Mouse (Mus musculus): ENCODE data around the gene Eng. TPM values are rescaled to one million over a fixed set of nuclear protein-coding genes. Genes with fewer than 3 reads are reported as not detected.

Gene Eng
- polyA plus RNA-seq, 1 experiment from 2014 or later = 83.8 TPM

DNA sequence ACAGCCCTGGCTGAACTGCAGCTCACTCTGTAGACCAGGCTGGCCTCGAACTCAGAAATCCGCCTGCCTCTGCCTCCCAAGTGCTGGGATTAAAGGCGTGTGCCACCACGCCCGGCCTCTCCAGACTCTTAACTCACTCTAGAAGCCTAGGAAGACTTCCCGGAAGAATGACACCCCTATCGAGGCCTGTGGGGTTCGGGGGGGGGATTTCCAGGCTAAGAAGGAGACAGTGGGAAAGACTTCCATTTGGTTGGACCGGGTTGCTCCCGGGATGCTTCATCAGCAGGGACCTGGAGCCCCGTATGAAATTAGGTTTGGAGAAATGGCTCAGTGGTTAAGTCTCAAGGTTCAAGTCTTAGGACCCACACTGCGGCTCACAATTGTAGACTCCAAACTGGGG, 48.3 kb downstream of the Eng start:
- Histone ChIP-seq H3K4me1 (peaks cover 21% of the 10 kb centered on the region), H3K27ac (replicated peaks) (peak overlapping the region; percentile 92), H3K9ac (peak overlapping the region; percentile 48; the same call in 1 of the 2 replicates), H3K4me3 (replicated peaks) (peak overlapping the region; percentile 88), H3K36me3 (0 out of 2 replicates have a peak, but pooled peaks cover 6% of the 10 kb centered on the region), H3K27me3 (no peaks in the 10 kb centered on the region), H3K4me2 (replicated peaks) (peak overlapping the region; percentile 80), H3K9me3 (replicated peaks) (no peaks in the 10 kb centered on the region)
- 82% methylated on average over 12 of the region's 12 CpGs for WGBS
- ATAC-seq (ENCODE audit: insufficient number of reproducible peaks, low FRiP score, low TSS enrichment, low read depth) = no peak

DNA sequence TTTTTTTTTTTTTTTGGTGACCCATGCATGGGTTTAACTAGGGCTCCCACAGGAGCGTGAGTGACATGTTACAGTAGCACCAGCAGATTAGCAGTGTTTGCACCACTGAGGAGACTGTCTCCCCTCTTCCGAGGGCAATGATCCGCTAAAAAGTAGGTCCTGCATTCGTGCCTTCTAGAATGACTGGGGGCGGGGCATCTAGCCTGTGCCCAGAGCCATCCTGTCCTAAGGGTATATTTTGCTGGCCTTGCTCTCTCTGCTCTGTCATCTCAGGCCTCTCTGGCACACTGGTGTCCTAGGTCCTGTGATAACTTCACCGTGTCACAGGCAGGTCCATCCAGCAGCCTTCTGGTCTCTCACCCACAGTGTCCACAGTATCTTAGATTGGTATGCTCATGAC, 53.3 kb downstream of the Eng start:
- no peaks in the 10 kb centered on the region for H3K27me3 ChIP-seq
- H3K4me3 ChIP-seq (replicated peaks) = no peak overlapping the region
- peaks cover 22% of the 10 kb centered on the region for H3K36me3 ChIP-seq
- ATAC-seq (ENCODE audit: insufficient number of reproducible peaks, low FRiP score, low TSS enrichment, low read depth) = no peak
- H3K4me2 ChIP-seq (replicated peaks) = no peak overlapping the region
- no peak overlapping the region for H3K9ac ChIP-seq
- H3K4me1 ChIP-seq = no peaks in the 10 kb centered on the region
- no peaks in the 10 kb centered on the region for H3K9me3 ChIP-seq (replicated peaks)
- H3K27ac ChIP-seq (replicated peaks) = no peak overlapping the region
- 78% methylated on average over 6 of the region's 6 CpGs for WGBS

DNA sequence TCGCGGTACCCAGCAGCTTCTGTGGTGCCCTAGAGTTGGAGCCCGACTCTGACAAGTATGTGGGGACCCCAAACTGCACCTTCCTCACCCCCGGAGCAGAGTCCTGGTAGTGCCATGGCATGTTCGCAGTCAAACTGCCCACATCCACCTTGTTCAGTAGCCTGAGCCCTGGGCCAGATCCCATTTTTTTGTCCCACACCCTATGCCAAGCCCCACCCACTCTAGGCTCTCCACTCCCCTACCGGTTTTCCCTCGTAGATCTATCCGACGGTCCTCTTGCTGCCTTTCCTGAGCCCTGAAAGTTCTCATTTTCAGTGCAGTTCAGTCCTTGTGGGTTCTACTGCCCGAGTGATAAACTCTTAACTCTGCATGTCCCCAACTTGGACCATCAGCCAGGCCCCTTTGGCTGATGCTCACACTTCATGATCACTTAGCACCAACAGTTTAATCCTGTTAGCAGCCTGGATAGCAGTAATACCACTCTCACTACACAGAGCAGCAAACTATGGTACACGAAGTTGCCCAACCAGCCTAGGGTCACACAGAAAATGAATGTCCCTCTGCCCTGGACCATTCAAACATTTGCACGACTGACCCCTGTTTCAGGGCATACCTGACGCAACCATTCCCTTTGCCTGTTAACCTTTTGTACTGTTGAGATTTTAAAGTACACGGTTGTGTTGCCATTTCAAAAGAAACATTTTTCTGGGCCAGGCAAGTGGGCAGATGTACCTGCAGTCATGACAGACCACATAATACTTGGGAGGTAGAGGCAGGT, 54.8 kb downstream of the Eng start:
- Histone ChIP-seq H3K27ac (replicated peaks) (no peak overlapping the region), H3K4me2 (replicated peaks) (no peak overlapping the region), H3K4me3 (replicated peaks) (no peak overlapping the region), H3K27me3 (no peaks in the 10 kb centered on the region), H3K36me3 (peaks cover 37% of the 10 kb centered on the region), H3K9me3 (replicated peaks) (no peaks in the 10 kb centered on the region), H3K4me1 (no peaks in the 10 kb centered on the region), H3K9ac (no peak overlapping the region)
- ATAC-seq (ENCODE audit: insufficient number of reproducible peaks, low FRiP score, low TSS enrichment, low read depth) = no peak
- WGBS = 84% methylated on average over 14 of the region's 14 CpGs

DNA sequence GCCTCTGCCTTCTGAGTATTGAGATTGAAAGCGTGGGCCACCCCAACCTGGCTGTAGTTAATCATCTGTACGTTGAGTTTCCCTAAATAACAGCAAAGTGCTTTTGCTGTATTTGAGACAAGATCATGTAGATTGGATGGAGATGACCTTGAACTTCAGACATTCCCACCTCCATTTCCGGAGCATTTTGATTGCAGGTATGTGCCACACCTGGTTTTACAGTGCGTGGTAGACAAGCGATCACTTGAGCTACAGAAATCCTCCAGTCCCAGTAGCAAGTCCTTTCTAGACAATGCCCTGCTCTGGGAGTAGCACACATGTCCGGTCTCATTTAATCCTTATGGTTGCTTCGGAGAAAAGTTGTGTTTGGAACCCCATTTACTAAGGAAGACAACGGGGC, 56.7 kb downstream of the Eng start:
- Histone ChIP-seq H3K4me1 (no peaks in the 10 kb centered on the region), H3K4me3 (replicated peaks) (no peak overlapping the region), H3K9me3 (replicated peaks) (no peaks in the 10 kb centered on the region), H3K4me2 (replicated peaks) (no peak overlapping the region), H3K27me3 (no peaks in the 10 kb centered on the region), H3K36me3 (peaks cover 54% of the 10 kb centered on the region), H3K9ac (no peak overlapping the region), H3K27ac (replicated peaks) (no peak overlapping the region)
- whole genome bisulfite sequencing = 93% methylated on average over 8 of the region's 8 CpGs
- ATAC-seq (ENCODE audit: insufficient number of reproducible peaks, low FRiP score, low TSS enrichment, low read depth) = no peak

DNA sequence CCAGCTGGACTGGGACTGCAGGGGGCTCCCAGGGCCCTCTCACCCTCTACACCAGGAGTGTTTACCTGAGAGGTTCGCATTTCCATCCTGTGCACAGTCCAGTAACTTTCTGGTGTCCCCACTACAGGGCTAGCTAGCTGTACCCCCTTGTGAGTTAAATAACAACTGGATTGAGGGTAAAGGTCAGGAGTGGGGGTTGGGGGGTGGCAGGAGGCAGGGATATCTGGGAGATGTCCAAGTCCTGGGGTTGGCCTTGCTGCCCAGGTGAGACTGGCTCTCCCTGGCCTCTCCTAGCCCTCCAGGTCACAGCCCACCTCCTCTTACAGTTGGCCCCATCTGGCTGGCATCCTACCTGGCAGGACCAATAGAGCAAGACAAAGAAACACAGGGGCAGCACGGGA, 57.6 kb downstream of the Eng start, which contains the start of gene Fpgs:
Gene Fpgs (minus strand): TSS at position 125 of the 401 bp plus-strand sequence.
- Histone ChIP-seq H3K4me1 (no peaks in the 10 kb centered on the region), H3K27ac (replicated peaks) (no peak within 1 kb of the TSS), H3K4me3 (replicated peaks) (no peak within 1 kb of the TSS), H3K4me2 (replicated peaks) (no peak within 1 kb of the TSS), H3K27me3 (no peaks in the 10 kb centered on the region), H3K36me3 (peaks cover 62% of the 10 kb centered on the region), H3K9ac (no peak within 1 kb of the TSS), H3K9me3 (replicated peaks) (no peaks in the 10 kb centered on the region)
- no peak for ATAC-seq (ENCODE audit: insufficient number of reproducible peaks, low FRiP score, low TSS enrichment, low read depth)
- 80% methylated on average over 2 of the region's 2 CpGs for WGBS

DNA sequence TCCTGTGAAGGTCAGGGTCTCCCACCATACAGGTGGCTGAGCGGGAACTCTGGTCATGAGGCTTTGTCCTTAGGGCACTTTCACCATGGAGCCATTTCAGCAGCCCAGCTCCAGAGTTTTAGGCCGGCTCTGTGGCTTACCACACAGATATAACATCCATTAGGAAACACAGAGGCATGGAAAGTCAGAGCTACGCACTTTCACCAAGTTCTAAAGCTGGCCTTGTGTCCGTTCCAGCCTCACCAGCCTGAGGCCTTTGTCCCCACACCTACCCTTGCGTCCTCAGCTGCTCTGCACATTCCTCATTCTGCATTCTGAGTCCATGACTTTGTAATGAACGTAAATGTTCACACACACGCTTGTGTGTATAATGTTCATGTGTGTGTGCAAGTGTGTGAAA, 58.6 kb downstream of the Eng start:
- H3K27ac ChIP-seq (replicated peaks) = no peak overlapping the region
- peaks cover 72% of the 10 kb centered on the region for H3K36me3 ChIP-seq
- no peaks in the 10 kb centered on the region for H3K4me1 ChIP-seq
- 88% methylated on average over 7 of the region's 7 CpGs for WGBS
- no peak overlapping the region for H3K9ac ChIP-seq
- no peak overlapping the region for H3K4me3 ChIP-seq (replicated peaks)
- no peaks in the 10 kb centered on the region for H3K27me3 ChIP-seq
- no peak overlapping the region for H3K4me2 ChIP-seq (replicated peaks)
- H3K9me3 ChIP-seq (replicated peaks) = no peaks in the 10 kb centered on the region
- ATAC-seq (ENCODE audit: insufficient number of reproducible peaks, low FRiP score, low TSS enrichment, low read depth) = no peak

DNA sequence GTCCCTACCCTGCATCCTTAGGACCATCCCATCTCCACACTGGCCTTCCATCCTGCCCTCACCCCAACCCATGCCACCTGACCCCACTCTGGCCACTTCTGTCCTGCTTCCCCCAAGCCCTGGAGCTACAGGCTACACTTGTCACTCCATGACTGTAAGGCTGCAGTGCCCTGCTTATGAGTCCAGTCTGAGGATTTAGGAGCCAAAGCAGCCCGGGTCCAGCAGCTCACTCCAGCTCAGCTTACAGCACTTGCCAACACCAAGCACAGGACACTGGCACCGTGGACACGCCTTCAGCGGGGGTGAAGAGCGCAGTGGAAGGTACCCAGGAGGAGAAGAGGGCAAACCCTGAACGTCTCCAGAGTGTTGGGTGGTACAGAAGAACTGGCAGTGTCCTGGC, 60.6 kb downstream of the Eng start:
- WGBS = 92% methylated on average over 6 of the region's 6 CpGs

DNA sequence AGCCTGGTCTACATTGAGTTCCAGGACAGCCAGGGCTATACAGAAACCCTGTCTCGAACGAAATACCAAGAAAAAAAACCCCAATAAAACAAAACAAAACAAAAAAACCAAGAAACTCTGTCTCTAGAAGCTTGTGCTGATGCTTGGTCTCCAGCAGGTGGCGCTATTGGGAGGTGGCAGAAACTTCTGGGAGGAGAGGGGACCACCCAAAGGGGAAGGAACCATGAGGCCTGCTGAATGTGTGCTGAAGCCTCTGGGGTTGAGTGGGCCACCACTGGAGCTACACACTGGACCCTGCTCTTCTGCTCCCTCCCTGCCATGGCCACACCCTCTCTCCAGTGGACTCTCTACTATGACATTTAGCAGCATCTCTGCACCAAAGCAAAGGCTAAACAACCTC, 62.2 kb downstream of the Eng start:
- peaks cover 72% of the 10 kb centered on the region for H3K36me3 ChIP-seq
- no peak overlapping the region for H3K4me2 ChIP-seq (replicated peaks)
- no peaks in the 10 kb centered on the region for H3K9me3 ChIP-seq (replicated peaks)
- H3K4me3 ChIP-seq (replicated peaks) = no peak overlapping the region
- peaks cover 14% of the 10 kb centered on the region for H3K4me1 ChIP-seq
- no peak overlapping the region for H3K9ac ChIP-seq
- no peak overlapping the region for H3K27ac ChIP-seq (replicated peaks)
- 46% methylated on average over 3 of the region's 3 CpGs for WGBS
- no peak for ATAC-seq (ENCODE audit: insufficient number of reproducible peaks, low FRiP score, low TSS enrichment, low read depth)
- no peaks in the 10 kb centered on the region for H3K27me3 ChIP-seq

More for the DNA sequence above, 60.6 kb downstream of the Eng start:
- peaks cover 84% of the 10 kb centered on the region for H3K36me3 ChIP-seq
- H3K4me3 ChIP-seq (replicated peaks) = no peak overlapping the region
- no peak overlapping the region for H3K9ac ChIP-seq
- H3K4me1 ChIP-seq = peaks cover 10% of the 10 kb centered on the region
- no peaks in the 10 kb centered on the region for H3K27me3 ChIP-seq
- H3K4me2 ChIP-seq (replicated peaks) = no peak overlapping the region
- no peak overlapping the region for H3K27ac ChIP-seq (replicated peaks)
- no peaks in the 10 kb centered on the region for H3K9me3 ChIP-seq (replicated peaks)
- ATAC-seq (ENCODE audit: insufficient number of reproducible peaks, low FRiP score, low TSS enrichment, low read depth) = no peak

DNA sequence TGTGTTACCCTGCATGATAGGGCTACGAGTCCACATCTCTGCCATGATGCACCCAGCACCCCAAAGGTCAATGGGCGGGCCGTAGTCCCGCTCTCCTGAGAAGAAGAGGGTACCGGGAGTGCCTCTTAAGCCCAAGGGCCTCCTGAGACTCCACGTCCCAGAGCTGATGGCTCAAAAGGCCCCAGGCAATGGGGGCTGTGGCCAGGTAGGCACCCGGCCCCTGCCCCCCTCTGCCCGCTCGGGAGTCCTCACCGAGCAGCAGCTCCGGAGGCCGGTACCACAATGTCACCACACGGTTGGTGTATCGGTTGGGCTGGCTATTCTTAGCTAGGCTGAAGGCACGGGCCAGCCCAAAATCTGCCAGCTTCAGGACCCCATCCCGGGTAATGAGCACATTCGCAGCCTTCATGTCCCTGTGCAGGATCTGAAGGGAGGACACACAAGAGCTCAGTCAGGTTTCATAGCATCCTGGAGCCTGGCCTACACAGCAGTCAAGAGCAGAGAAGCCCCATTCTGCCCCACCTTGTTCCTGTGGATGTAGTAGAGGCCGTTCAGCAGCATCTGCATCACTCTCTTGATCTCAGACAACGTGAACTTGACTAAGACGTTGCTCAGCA, 63.2 kb downstream of the Eng start:
- no peaks in the 10 kb centered on the region for H3K9me3 ChIP-seq (replicated peaks)
- H3K4me3 ChIP-seq (replicated peaks) = no peak overlapping the region
- 90% methylated on average over 20 of the region's 20 CpGs for WGBS
- H3K27ac ChIP-seq (replicated peaks) = no peak overlapping the region
- peaks cover 62% of the 10 kb centered on the region for H3K36me3 ChIP-seq
- no peak overlapping the region for H3K9ac ChIP-seq
- peaks cover 24% of the 10 kb centered on the region for H3K4me1 ChIP-seq
- no peaks in the 10 kb centered on the region for H3K27me3 ChIP-seq
- no peak for ATAC-seq (ENCODE audit: insufficient number of reproducible peaks, low FRiP score, low TSS enrichment, low read depth)
- no peak overlapping the region for H3K4me2 ChIP-seq (replicated peaks)

DNA sequence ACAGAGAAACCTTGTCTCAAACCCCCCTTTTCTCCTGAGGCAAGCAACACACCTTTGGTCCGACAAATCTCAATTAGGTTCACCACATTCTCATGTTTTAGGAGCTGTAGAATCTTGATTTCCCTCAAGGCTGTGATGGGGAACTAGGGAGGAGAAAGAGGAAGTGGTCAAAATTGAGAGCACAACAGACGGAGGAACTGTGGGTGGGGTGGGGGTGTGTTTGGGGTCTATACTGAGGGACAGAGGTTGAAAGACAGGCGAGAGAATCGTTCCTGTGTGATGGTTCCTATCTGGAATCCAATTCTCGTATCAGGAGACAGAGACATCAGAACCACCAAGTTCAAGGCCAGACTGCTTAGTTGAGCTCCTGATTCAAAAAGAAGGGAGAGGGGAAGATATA, 64.0 kb downstream of the Eng start:
- no peak overlapping the region for H3K4me3 ChIP-seq (replicated peaks)
- no peak overlapping the region for H3K4me2 ChIP-seq (replicated peaks)
- H3K4me1 ChIP-seq = peaks cover 31% of the 10 kb centered on the region
- 83% methylated on average over 5 of the region's 5 CpGs for WGBS
- peaks cover 54% of the 10 kb centered on the region for H3K36me3 ChIP-seq
- no peaks in the 10 kb centered on the region for H3K9me3 ChIP-seq (replicated peaks)
- ATAC-seq (ENCODE audit: insufficient number of reproducible peaks, low FRiP score, low TSS enrichment, low read depth) = no peak
- H3K27ac ChIP-seq (replicated peaks) = no peak overlapping the region
- H3K27me3 ChIP-seq = no peaks in the 10 kb centered on the region
- H3K9ac ChIP-seq = no peak overlapping the region

DNA sequence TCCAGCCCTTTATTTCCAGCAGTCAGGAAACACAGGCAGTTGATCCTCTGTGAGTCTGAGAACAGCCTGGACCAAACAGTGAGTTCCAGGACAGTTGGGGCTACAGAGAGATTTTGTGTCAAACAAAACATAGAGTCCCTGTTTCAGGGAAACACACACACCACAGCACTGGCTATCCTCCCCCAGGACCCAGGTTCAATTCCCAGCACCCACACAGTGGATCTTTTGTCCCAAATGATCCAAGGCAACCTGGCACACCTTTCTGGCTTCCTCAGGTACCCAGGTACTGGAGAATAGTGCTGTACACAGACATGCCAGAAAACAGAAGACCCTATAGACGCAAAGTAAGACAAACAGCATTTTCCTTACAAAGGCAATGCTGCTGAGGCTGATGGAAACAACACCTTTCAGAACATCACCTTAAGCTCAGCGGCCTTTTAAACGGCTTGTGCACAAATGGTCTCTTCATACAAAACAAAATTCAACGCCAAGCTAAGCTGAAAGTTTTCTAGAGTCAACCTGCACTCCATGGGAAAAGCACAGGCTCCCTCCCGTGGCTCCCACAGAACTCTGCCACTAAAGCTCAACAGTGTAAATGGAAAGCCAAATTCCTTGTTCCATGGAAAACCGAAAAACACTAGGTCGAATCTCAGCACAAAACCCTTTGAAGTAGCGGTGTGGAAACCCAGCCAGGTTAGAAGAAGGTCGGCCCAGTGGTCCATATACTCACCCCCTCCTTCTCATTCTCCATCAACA, 65.1 kb downstream of the Eng start:
- no peaks in the 10 kb centered on the region for H3K27me3 ChIP-seq
- H3K9me3 ChIP-seq (replicated peaks) = no peaks in the 10 kb centered on the region
- H3K36me3 ChIP-seq = peaks cover 44% of the 10 kb centered on the region
- peak overlapping the region; percentile 72 for H3K9ac ChIP-seq
- H3K27ac ChIP-seq (replicated peaks) = peak overlapping the region; percentile 97
- H3K4me1 ChIP-seq = peaks cover 31% of the 10 kb centered on the region
- peak overlapping the region; percentile 57 for H3K4me2 ChIP-seq (replicated peaks)
- H3K4me3 ChIP-seq (replicated peaks) = peak overlapping the region; percentile 85
- no peak for ATAC-seq (ENCODE audit: insufficient number of reproducible peaks, low FRiP score, low TSS enrichment, low read depth)
- WGBS = 24% methylated on average over 9 of the region's 9 CpGs

Data from embryonic facial prominence, embryonic 15.5 days (tissue).